Mouse (Mus musculus) MEL (cell line): ENCODE data around the gene Stt3b.

Experiments used
- CHD2 ChIP-seq: IDR thresholded peaks from 2 replicates; pipeline ENCODE4 v1.6.1; 2011; ENCODE audit warnings: low read length, improper control_type of control experiment
- MYB ChIP-seq: IDR thresholded peaks from 2 replicates; pipeline ENCODE4 v1.6.1; 2011; ENCODE audit warnings: mild to moderate bottlenecking, low read depth, low read length, improper control_type of control experiment
- POLR2A ChIP-seq, 2 experiments: IDR thresholded peaks; 2 replicates each; pipeline ENCODE4 v1.6.1; 2011 to 2012; ENCODE audit warnings: low read length in 2 of 2, mild to moderate bottlenecking in 2 of 2, control low read depth in 1 of 2, improper control_type of control experiment in 1 of 2, low read depth in 1 of 2, moderate library complexity in 1 of 2; ENCODE audit not compliant: control insufficient read depth in 1 of 2, insufficient read depth in 1 of 2, poor library complexity in 1 of 2
- UBTF ChIP-seq: IDR thresholded peaks from 2 replicates; pipeline ENCODE4 v1.6.1; 2012; ENCODE audit warnings: low read depth, mild to moderate bottlenecking, inconsistent platforms, low read length, improper control_type of control experiment, moderate library complexity, borderline replicate concordance; ENCODE audit not compliant: insufficient read depth

- no peak for TF ChIP-seq MYB
- no peak for TF ChIP-seq CHD2
- no peak for TF ChIP-seq UBTF
- no peak for TF ChIP-seq POLR2A (IDR thresholded peaks at IDR 0.05; ENCODE audit: control insufficient read depth in 1 of 2, insufficient read depth in 1 of 2, low read depth in 1 of 2, low read length in 2 of 2, poor library complexity in 1 of 2)
These were observed 52.4 kb downstream of the Stt3b start for GRCm38 (mm10) chr9:115257733-115258286.
